Mouse (Mus musculus): Measurements from ENCODE around the gene 4930447C04Rik.

DNA sequence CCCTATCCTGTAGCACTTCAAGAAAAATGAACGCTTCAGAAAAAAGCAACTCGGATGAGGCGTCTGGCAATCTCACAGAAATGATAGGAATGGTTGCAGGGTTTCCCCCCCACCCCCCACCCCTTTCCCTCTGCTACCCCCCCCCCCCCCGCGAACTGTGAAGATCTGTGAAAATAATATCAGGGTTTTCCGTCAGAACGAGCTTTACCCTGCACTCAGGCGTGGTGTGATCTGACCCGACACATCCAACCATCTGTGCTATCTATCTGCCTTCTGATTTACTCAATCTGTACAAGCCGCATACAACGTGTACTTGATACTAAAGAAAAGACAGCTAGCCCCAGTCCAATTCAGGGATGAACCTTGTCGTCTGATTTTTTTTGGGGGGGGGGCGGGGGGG lies 2.4 kb downstream of the 4930447C04Rik start:
- TF ChIP-seq POLR2A (IDR thresholded peaks at IDR 0.05; ENCODE audit: low read depth, low read length) (no peak), CTCF (IDR thresholded peaks at IDR 0.05; ENCODE audit: extremely low read depth, insufficient read length, insufficient replicate concordance, low read depth, low read length) (no peak)
